Mouse (Mus musculus) fibroblast of lung, adult 2 months (primary cell): Measurements from ENCODE around the gene Syt1.

Experiments
- DNase-seq: peaks from one replicate; pipeline ENCODE4 v3.0.0-alpha.2; 2011; ENCODE audit warnings: low read depth

The Syt1 gene

GRCm38 (mm10) chr10:108885769-108886168 is 125.0 kb downstream of the Syt1 start:
- DNase-seq = no peak

GRCm38 (mm10) chr10:108884520-108884919 is 126.3 kb downstream of the Syt1 start:
- no peak for DNase-seq

DNA sequence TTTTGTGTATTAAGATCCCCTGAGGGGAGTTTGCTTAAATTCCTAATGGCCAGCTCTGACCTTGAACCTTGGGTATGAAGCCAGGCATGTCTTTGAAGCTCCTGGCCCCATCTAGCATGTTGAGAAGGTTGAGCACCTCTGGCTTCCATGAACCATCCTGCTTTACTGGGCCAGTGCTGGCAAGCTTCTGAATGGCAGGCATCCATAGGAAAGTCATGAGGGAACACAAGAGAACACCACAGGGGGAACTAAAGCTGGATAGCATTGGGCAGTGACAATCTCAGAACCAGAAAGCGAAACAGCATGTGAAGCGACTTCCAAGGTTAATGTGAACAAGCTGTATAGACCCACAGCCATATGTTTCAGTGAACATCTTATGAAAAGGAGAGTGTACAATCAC is 130.4 kb downstream of the Syt1 start:
- no peak for DNase-seq

GRCm38 (mm10) chr10:108875730-108876129 is 135.1 kb downstream of the Syt1 start:
- DNase-seq = no peak

- no peak for DNase-seq
Measured at GRCm38 (mm10) chr10:108874687-108875086, 136.1 kb downstream of the Syt1 start.

GRCm38 (mm10) chr10:108872359-108872758 is 138.4 kb downstream of the Syt1 start:
- no peak for DNase-seq

GRCm38 (mm10) chr10:108870586-108870985 is 140.2 kb downstream of the Syt1 start:
- no peak for DNase-seq

DNA sequence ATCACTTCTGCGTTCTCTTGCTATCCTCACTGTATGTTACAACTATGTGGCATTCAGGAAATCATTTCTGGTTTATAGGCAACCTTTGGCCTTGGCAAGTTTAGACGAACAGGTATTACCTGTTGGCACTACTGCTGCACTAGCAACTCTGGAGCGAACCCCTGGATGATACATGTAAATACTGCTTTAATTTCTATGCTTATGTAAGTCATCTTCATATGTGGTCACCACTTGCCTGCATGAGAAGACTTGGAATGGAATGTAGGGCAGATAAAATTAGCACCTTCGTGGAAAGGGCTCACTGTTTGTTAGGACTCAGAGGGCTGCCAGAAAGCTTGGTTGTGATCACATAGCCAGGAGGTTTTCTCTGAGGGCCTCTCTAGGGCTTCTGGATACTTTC is 142.6 kb downstream of the Syt1 start:
- DNase-seq = no peak

GRCm38 (mm10) chr10:108867202-108867601 is 143.6 kb downstream of the Syt1 start:
- DNase-seq = no peak

GRCm38 (mm10) chr10:108865586-108865985 is 145.2 kb downstream of the Syt1 start:
- no peak for DNase-seq

GRCm38 (mm10) chr10:108855986-108856385 is 154.8 kb downstream of the Syt1 start:
- DNase-seq = no peak

- DNase-seq = no peak
Measured at GRCm38 (mm10) chr10:108852757-108853156, 158.0 kb downstream of the Syt1 start.

- DNase-seq = no peak
Measured at GRCm38 (mm10) chr10:108837434-108837833, 173.3 kb downstream of the Syt1 start.

GRCm38 (mm10) chr10:108832248-108832647 is 178.5 kb downstream of the Syt1 start:
- no peak for DNase-seq

GRCm38 (mm10) chr10:108831801-108832200 is 179.0 kb downstream of the Syt1 start:
- no peak for DNase-seq

- no peak for DNase-seq
Measured at GRCm38 (mm10) chr10:108822273-108822672, 188.5 kb downstream of the Syt1 start.

GRCm38 (mm10) chr10:108815339-108815738 is 195.4 kb downstream of the Syt1 start:
- no peak for DNase-seq

DNA sequence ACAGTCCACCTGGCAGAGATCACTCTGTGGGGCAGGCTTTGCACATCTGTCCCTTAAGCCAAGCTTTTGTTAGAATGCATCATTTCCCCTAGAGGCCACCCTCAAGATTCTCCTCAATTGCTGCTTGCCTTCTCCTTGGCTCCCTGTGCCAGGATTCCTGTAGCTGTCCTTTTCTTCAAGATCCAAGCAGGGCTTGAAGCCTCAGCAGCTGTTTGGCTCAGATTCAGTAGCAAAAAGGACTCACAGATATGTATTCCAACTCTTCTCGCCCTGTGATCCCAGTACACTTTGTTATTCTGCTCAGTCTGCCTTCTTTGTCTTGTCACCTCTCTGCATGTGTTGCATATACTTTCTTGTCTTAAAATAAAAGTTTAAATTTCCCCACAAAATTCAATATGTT is 206.4 kb downstream of the Syt1 start:
- no peak for DNase-seq

DNA sequence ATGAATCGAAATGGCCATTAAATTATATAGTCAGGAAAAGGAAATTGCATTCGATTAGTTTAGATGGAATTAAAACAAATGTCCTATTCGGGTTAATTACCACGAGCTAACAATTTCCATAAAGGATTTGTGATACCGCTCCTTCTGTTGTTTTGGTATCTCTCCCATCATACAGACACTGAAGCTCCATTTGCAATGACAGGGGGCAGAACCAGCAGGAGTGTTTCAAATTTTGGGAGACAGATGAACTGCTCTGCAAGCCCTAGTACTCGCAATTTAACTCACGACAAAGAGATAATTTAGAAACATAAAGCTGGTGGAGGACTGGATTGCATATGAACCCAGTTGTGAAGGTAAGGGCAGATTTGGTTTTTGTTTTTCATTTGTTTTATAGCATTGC is 210.0 kb downstream of the Syt1 start:
- no peak for DNase-seq

- DNase-seq = peak; percentile 1
Measured at GRCm38 (mm10) chr10:108798826-108799225, 212.0 kb downstream of the Syt1 start.

DNA sequence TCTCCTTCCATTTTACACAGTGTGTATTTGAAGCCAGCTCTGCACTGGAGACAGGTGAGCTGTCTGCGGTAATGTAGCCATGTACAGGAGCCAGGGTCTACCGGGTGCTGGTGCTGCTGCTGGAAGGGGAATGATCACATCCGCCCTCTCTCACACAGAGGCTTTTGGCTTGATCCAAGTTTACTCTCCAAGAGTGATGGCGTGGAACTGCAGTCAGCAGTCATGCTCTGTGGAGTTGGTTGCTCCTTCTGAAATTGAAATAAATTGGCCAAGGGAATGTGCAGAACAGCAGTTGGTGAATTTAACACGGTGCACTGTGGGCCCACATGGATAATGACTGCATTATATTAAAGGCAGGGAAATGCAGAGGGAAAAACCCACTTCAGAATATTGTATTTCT is 228.0 kb downstream of the Syt1 start:
- no peak for DNase-seq

DNA sequence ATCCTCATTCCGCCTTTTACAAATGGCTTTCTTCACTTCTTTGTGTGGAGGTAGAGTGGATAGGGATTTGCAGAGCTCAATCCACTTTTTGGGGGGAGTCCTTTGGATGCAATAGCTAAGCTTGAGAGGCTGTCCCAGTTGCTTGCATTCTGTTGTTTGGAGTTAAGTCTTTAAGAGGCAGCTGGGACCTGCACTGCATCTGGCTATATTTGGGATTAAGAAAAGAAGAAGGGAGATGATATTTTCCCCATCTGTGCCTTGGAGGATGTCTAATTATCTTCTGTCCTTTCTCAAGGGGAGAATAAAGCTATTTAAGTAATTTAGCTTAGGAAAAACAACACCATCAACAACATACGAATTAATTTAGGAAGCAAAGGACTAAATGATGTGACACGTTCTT is 230.2 kb downstream of the Syt1 start:
- DNase-seq = no peak

- DNase-seq = no peak
Measured at GRCm38 (mm10) chr10:108776735-108777134, 234.0 kb downstream of the Syt1 start.

- no peak for DNase-seq
Measured at GRCm38 (mm10) chr10:108771081-108771480, 239.7 kb downstream of the Syt1 start.

DNA sequence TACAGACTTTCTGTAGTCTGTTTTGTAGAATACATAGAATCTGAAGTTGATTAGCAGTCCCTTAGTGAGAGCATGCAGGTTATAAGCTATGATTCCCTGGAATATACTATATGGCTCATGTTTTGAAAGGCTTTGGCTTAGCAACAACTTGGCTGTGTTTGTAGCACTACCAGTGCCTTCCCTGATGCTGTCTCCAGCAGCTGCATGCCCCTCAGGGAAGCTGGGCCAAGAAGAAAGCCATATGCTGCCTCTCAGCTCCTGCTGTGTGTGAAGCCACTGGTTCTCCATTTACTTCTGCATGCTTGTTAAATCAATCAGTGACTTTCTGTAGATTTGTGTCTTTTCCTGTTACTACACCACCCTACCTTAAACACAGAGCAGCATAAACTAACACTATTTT is 245.2 kb downstream of the Syt1 start:
- DNase-seq = no peak
